Mouse (Mus musculus) intestine, embryonic 16.5 days (tissue): ENCODE measurements around the gene Hsf2bp. TPM values are rescaled to one million over a fixed set of nuclear protein-coding genes. Genes with fewer than 3 reads are reported as not detected.

Source experiments
- ATAC-seq: fragments of 200-750 bp; cut with Nextera tagmentation; 2 replicates; pipeline ENCODE4 v1.8.0; 2017; ENCODE audit warnings: moderate TSS enrichment, moderate library complexity
- H3K27ac ChIP-seq: fragments of 300-500 bp; sonication (generic); 2 replicates; pipeline ENCODE4 v1.5.1; 2014; ENCODE audit warnings: mild to moderate bottlenecking, low read length
- H3K27me3 ChIP-seq: fragments of 300-500 bp; sonication (generic); replicated peaks from 2 replicates; pipeline ENCODE4 v1.6.1; 2014; ENCODE audit warnings: low read length, control low read depth, mixed read lengths; ENCODE audit not compliant: control insufficient read depth, insufficient read depth
- H3K36me3 ChIP-seq: fragments of 300-500 bp; sonication (generic); 2 replicates; pipeline ENCODE4 v1.6.1; 2014; ENCODE audit warnings: low read length, control low read depth; ENCODE audit not compliant: control insufficient read depth, insufficient read depth
- H3K4me1 ChIP-seq: fragments of 300-500 bp; sonication (generic); 2 replicates; pipeline ENCODE4 v1.6.1; 2014; ENCODE audit warnings: low read length, control low read depth, mixed read lengths; ENCODE audit not compliant: control insufficient read depth, insufficient read depth
- H3K4me2 ChIP-seq: fragments of 300-500 bp; sonication (generic); 2 replicates; pipeline ENCODE4 v1.6.1; 2014; ENCODE audit warnings: low read depth, low read length, control low read depth
- H3K4me3 ChIP-seq: fragments of 300-500 bp; sonication (generic); 2 replicates; pipeline ENCODE4 v1.5.1; 2014; ENCODE audit warnings: mild to moderate bottlenecking, low read length
- H3K9ac ChIP-seq: fragments of 300-500 bp; sonication (generic); 2 replicates; pipeline ENCODE4 v1.6.1; 2014; ENCODE audit warnings: low read depth, low read length
- H3K9me3 ChIP-seq: fragments of 300-500 bp; sonication (generic); 2 replicates; pipeline ENCODE4 v1.6.1; 2016; ENCODE audit warnings: low read length, control low read depth; ENCODE audit not compliant: control insufficient read depth
- WGBS: fragments of 180-500 bp; shearing (Covaris S2); extraction: QIAGEN DNeasy Blood & Tissue Kit; methylation state at CpG from one replicate; pipeline ENCODE4 v1.1.7; 2014; 5-methylcytosine and 5-hydroxymethylcytosine counted together
- polyA plus RNA-seq: library from polyadenylated mRNA; unstranded; fragments of >200 nt; fragmentation: Nextera tagmentation; extraction: Ambion mirVana; gene quantifications from 2 replicates; pipeline ENCODE4 v1.2.1, GENCODE M21; 2015

Hsf2bp gene
- polyA plus RNA-seq, 1 experiment from 2014 or later, result 0.15 TPM

DNA sequence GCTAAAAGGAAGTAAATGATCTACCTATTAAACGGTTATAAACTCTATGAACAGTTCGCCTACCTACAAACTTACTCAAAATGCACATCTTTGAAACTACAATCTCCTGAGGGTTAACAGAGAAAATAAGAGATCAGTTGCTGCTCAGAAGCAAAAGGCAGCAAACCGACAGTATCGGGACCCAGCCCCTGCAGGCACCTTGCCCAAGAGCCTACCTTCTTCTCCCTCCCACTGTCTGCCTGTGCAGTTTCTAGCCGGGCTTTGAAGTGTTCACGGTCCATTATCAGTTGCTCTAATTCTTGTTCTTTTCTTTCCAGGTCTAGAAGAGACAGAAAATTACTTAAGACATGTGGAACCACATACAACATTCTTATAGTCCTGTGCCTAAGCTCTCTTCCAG, 13.6 kb downstream of the Hsf2bp start:
- H3K27me3 ChIP-seq, result no peaks in the 10 kb centered on the region
- H3K9ac ChIP-seq, result no peak overlapping the region
- H3K4me2 ChIP-seq, result no peak overlapping the region
- no peaks in the 10 kb centered on the region for H3K36me3 ChIP-seq
- 70% methylated on average over 6 of the region's 6 CpGs for WGBS
- H3K27ac ChIP-seq, result no peak overlapping the region
- H3K4me1 ChIP-seq, result no peaks in the 10 kb centered on the region
- no peak overlapping the region for H3K4me3 ChIP-seq
- no peak for ATAC-seq
- H3K9me3 ChIP-seq, result no peaks in the 10 kb centered on the region

DNA sequence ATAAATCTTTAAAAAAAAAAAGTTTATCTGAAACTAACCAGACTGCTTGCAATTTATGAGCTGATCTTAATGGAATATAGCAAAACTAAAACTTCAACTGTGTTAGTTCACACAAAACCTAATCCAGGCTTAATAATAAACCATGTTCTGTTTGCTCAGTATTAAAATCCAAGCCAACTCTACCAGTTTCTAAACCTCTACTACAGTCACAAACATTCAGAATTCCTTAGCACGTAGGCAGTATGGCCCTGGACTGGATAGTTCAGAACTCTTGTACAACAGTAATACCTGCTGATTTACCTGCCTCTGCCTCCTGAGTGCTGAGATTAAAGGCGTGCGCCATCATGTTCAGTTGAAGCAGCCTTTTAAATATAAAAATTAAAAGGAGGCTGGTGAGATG, 14.2 kb downstream of the Hsf2bp start:
- Histone ChIP-seq H3K27ac (no peak overlapping the region), H3K4me2 (no peak overlapping the region)
- WGBS, result 87% methylated on average over 3 of the region's 3 CpGs

DNA sequence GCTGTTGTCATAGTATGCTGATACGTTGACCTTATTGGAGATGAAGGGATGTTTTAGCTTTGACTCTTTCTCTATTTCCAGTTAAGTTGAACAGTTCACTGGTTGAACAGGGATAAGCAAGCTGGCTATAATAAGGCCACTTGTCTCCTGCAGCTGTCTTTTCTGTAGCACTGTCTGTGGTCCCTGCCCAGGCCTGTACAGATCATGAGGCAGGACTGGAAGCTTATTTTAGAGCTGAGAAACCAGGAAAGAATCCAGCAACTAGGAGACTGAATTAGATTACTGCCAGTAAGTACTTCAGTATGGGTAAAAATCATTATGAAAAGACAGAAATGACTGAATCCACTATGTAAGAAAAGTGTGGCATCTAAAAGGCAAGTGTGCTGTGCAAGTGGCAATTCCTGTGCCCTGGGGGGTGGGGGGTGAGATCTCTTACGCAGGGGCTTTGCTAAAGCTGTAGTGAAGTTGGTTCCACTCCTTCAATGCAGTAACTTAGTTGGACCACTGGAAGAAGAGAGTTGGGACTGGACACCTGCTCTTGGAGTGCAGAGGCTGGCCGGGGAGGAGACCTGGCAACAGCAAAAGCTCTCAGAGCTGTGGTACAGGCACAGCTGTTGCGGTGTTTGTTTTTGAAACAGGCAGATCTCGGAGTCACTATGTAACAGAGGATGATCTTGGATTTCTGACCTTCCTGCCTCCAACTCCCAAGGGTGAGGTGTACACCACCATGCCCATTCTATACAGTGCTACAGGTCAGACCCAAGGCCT, 17.8 kb downstream of the Hsf2bp start:
- Histone ChIP-seq H3K4me3 (no peak overlapping the region), H3K4me2 (no peak overlapping the region), H3K9me3 (no peaks in the 10 kb centered on the region), H3K4me1 (no peaks in the 10 kb centered on the region), H3K27me3 (no peaks in the 10 kb centered on the region), H3K36me3 (no peaks in the 10 kb centered on the region), H3K27ac (no peak overlapping the region), H3K9ac (no peak overlapping the region)
- no peak for ATAC-seq
- 83% methylated on average over 5 of the region's 5 CpGs for WGBS

More for the DNA sequence above, 14.2 kb downstream of the Hsf2bp start:
- no peaks in the 10 kb centered on the region for H3K9me3 ChIP-seq
- H3K9ac ChIP-seq, result no peak overlapping the region
- no peaks in the 10 kb centered on the region for H3K4me1 ChIP-seq
- H3K36me3 ChIP-seq, result no peaks in the 10 kb centered on the region
- no peak overlapping the region for H3K4me3 ChIP-seq
- no peaks in the 10 kb centered on the region for H3K27me3 ChIP-seq
- no peak for ATAC-seq

DNA sequence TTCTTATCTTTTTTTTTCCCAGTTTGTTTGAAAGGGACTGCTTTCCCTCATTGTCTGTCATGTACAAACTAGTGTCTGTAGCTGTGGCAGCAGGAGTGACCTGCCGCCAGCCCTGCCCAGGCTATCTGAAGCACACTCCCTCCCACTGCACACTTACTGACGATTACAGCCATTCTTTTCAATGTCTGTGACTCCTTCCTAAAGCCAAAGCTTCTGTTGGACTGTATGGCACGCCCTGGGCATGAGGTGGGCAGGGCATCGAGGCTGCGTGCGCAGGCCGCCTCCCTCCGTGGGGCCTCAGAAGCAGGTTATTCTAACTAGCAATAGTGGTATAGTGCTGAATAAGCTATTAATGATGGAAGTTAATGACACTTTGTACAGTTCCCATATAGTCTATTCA, 19.7 kb downstream of the Hsf2bp start:
- H3K9ac ChIP-seq, result no peak overlapping the region
- WGBS, result 81% methylated on average over 8 of the region's 8 CpGs
- H3K27me3 ChIP-seq, result no peaks in the 10 kb centered on the region
- H3K36me3 ChIP-seq, result no peaks in the 10 kb centered on the region
- ATAC-seq, result no peak
- H3K4me2 ChIP-seq, result no peak overlapping the region
- H3K9me3 ChIP-seq, result no peaks in the 10 kb centered on the region
- H3K4me1 ChIP-seq, result no peaks in the 10 kb centered on the region
- no peak overlapping the region for H3K27ac ChIP-seq
- no peak overlapping the region for H3K4me3 ChIP-seq

DNA sequence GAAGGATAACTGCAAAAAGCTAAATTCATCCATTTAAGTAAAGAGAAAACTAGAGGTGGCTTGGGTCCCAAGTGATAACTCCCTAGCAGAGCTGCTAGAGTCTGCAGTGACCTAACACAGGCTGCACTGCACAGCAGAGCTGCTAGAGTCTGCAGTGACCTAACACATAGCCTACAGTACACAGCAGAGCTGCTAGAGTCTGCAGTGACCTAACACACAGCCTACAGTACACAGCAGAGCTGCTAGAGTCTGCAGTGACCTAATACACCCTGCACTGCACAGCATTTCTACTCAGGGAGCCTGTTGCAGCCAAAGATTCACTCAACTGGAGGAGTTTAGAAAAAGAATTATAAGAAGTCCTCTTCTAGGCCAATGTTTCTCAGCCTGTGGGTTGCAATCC, 22.5 kb downstream of the Hsf2bp start:
- Histone ChIP-seq H3K4me3 (no peak overlapping the region), H3K27me3 (no peaks in the 10 kb centered on the region), H3K27ac (no peak overlapping the region), H3K4me1 (no peaks in the 10 kb centered on the region), H3K9ac (no peak overlapping the region), H3K4me2 (no peak overlapping the region), H3K9me3 (no peaks in the 10 kb centered on the region), H3K36me3 (no peaks in the 10 kb centered on the region)
- 0 out of 2 replicates have a peak, but pooled peaks have one; percentile 48 for ATAC-seq

DNA sequence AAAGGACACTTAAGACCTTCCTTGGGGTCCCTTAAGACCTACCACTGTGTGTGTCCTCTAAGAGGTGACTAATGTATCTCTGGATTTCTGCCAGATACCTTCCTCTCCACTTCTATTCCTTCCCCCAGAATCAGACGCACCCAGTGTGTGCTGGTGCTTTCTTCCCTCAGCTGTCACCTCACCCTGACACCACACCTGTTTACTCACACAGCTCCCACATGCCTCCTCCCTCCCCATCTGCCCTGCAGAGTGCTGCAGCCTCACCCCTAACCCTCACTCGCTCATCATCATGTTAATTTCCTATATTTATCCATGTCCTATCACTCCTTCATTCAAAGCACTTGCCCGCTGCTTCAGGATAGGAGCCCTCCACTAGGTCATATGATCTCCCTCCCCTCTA, 23.9 kb downstream of the Hsf2bp start:
- H3K4me1 ChIP-seq, result no peaks in the 10 kb centered on the region
- no peak overlapping the region for H3K9ac ChIP-seq
- no peaks in the 10 kb centered on the region for H3K36me3 ChIP-seq
- H3K27me3 ChIP-seq, result no peaks in the 10 kb centered on the region
- H3K27ac ChIP-seq, result no peak overlapping the region
- WGBS, result 53% methylated on average over 3 of the region's 3 CpGs
- no peak for ATAC-seq
- no peak overlapping the region for H3K4me3 ChIP-seq
- no peak overlapping the region for H3K4me2 ChIP-seq
- no peaks in the 10 kb centered on the region for H3K9me3 ChIP-seq

DNA sequence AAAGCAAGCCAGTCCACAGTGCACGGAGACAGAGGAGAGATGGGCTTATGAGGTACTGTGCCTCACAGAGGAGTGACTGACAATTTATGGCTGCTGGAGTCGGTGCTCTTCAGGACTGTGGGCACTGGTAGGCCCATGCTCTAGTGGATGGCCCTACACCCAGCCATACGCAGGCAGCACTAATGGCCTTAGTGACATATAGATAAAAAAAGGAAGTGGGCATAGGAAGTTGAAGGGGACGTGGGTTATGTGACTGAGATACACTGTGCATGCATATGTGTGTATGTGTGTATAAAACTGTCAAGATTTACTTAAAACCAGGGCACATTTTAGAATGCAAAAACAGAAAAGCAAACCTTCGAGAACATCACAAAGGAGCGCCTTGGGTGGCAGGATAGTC, 24.5 kb downstream of the Hsf2bp start:
- Histone ChIP-seq H3K4me3 (no peak overlapping the region), H3K9me3 (no peaks in the 10 kb centered on the region), H3K36me3 (no peaks in the 10 kb centered on the region), H3K4me2 (no peak overlapping the region), H3K9ac (no peak overlapping the region), H3K27ac (no peak overlapping the region), H3K27me3 (no peaks in the 10 kb centered on the region), H3K4me1 (no peaks in the 10 kb centered on the region)
- 81% methylated on average over 6 of the region's 6 CpGs for WGBS
- ATAC-seq, result no peak

DNA sequence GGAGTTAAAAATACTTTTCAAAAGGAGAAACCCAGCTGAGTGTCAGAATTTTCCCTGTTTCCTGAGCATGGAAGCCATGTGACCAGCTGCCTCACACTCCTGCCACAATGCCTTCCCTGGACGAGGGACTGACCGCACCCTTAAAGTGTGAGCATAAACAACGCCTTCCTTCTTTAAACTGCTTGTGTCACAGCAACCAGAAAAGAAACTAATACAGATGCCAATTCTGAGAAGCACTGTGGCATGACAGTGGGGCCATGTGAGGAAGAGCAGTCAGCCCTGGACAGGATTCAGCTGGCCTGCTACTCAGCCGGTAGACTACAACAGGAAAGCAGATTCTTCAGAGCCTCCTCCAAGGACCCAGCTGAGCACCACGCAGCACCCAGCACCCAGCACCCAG, 29.3 kb downstream of the Hsf2bp start:
- no peak overlapping the region for H3K9ac ChIP-seq
- WGBS, result 58% methylated on average over 5 of the region's 5 CpGs
- H3K36me3 ChIP-seq, result no peaks in the 10 kb centered on the region
- no peaks in the 10 kb centered on the region for H3K27me3 ChIP-seq
- ATAC-seq, result no peak
- no peak overlapping the region for H3K4me2 ChIP-seq
- H3K4me3 ChIP-seq, result no peak overlapping the region
- no peak overlapping the region for H3K27ac ChIP-seq
- H3K4me1 ChIP-seq, result no peaks in the 10 kb centered on the region
- no peaks in the 10 kb centered on the region for H3K9me3 ChIP-seq

DNA sequence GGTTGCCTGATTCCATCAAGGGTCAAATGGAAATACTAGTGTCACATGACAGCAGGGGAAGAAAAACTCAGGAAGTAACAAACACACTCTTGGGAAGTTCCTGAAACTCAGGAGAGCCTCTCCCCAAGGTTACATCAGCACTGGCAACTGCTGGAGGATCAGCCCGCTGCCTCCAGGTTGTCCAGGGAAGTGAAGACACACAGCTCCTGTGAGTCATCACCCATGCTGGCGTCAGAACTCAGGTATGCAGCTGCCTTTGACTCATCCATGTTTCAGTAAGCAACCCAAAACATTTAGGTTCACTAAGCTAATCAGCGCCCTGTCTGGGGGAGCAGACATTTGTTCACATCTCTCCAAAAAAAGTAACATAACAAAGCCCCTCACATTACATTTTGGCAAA, 32.9 kb downstream of the Hsf2bp start:
- Histone ChIP-seq H3K9ac (no peak overlapping the region), H3K9me3 (no peaks in the 10 kb centered on the region), H3K4me3 (no peak overlapping the region), H3K4me1 (no peaks in the 10 kb centered on the region), H3K27ac (no peak overlapping the region), H3K4me2 (no peak overlapping the region), H3K36me3 (no peaks in the 10 kb centered on the region), H3K27me3 (no peaks in the 10 kb centered on the region)
- 85% methylated on average over 3 of the region's 3 CpGs for WGBS
- ATAC-seq, result no peak

DNA sequence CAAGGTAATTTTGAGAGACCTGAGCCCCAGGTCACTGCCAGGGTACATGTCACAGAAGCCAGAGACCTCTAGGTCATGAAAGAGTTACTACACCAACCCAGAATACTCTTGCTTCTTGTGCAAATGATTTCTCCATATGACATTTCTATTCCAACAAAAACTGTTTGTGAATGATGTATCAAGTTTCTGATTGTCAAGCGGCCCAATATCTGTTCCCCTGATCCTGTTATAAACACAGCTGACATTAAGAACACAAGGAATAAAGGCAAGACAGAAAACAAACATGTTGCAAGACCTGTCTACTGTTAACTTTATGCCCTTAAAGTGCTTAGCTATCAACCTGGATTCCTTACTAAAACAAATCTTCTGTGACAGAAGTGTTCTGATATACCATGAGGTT, 37.8 kb downstream of the Hsf2bp start:
- no peak overlapping the region for H3K4me3 ChIP-seq
- no peak overlapping the region for H3K9ac ChIP-seq
- no peak overlapping the region for H3K4me2 ChIP-seq
- no peak for ATAC-seq
- no peaks in the 10 kb centered on the region for H3K9me3 ChIP-seq
- H3K27me3 ChIP-seq, result no peaks in the 10 kb centered on the region
- H3K36me3 ChIP-seq, result no peaks in the 10 kb centered on the region
- WGBS, result 79% methylated on average over 1 of the region's 1 CpGs
- H3K27ac ChIP-seq, result no peak overlapping the region
- no peaks in the 10 kb centered on the region for H3K4me1 ChIP-seq
